Mouse (Mus musculus) megakaryocyte, adult 5-6 weeks (primary cell): ENCODE results near the gene Tpd52l2. TPM values are rescaled to one million over a fixed set of nuclear protein-coding genes. Genes with fewer than 3 reads are reported as not detected.

Experiments
- ATAC-seq: 2 replicates; pipeline ENCODE4 v1.8.0; 2016; ENCODE audit warnings: mild to moderate bottlenecking, inconsistent platforms; ENCODE audit not compliant: poor library complexity, severe bottlenecking
- total RNA-seq, 2 experiments: library from RNA; stranded (forward) in 1 of 2; stranded (reverse) in 1 of 2; fragments of 153-499, 151-499 nt in 1 of 2; fragments of 221-1000, 200-1000 nt in 1 of 2; gene quantifications; 2 replicates each; pipeline versions ENCODE4 v1.2.3 to v1.2.4; 2015 to 2017

The Tpd52l2 gene
- total RNA-seq, 2 experiments from 2014 or later = 37.8 to 102 TPM

- no peak for ATAC-seq
Measured at GRCm38 (mm10) chr2:181485741-181486140, 11.2 kb upstream of the Tpd52l2 start.

- ATAC-seq = no peak
Measured at GRCm38 (mm10) chr2:181487338-181488277, 9.3 kb upstream of the Tpd52l2 start.

DNA sequence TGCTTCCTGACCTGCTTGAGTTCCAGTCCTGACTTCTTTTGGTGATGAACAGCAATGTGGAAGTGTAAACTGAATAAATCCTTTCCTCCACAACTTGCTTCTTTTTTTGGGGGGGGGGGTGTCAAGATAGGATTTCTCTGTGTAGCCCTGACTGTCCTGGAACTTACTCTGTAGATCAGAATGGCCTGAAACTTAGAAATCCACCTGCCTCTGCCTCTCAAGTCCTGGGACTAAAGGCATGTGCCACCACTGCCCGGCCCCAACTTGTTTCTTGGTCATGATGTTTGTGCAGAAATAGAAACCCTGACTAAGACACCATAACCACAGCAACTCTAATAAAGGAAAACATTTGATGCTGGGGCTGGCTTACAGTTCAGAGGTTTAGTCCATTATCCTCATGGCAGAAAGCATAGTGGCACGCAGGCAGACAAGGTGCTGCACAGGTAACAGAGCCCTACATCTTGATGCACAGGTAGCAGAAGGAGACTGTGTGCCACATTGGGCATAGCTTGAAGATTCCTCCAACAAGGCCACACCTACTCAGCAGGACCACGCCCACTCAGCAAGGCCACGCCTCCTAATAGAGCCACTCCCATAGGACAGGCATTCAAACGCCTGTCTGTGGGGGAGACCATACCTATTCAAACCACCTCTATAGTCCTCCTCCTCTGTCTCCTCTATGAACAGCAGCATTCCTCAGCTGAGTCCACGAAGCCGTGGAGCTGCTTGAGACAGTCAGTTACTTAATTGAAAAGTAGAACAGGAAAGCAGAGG, 5.3 kb upstream of the Tpd52l2 start:
- ATAC-seq = peak; percentile 38

GRCm38 (mm10) chr2:181492206-181492605, 4.7 kb upstream of the Tpd52l2 start:
- ATAC-seq = peak; percentile 34

- ATAC-seq = no peak
Measured at GRCm38 (mm10) chr2:181493156-181493927, 3.6 kb upstream of the Tpd52l2 start, which contains the start of gene Abhd16b. Gene Abhd16b (plus strand): TSS chr2:181493206.

DNA sequence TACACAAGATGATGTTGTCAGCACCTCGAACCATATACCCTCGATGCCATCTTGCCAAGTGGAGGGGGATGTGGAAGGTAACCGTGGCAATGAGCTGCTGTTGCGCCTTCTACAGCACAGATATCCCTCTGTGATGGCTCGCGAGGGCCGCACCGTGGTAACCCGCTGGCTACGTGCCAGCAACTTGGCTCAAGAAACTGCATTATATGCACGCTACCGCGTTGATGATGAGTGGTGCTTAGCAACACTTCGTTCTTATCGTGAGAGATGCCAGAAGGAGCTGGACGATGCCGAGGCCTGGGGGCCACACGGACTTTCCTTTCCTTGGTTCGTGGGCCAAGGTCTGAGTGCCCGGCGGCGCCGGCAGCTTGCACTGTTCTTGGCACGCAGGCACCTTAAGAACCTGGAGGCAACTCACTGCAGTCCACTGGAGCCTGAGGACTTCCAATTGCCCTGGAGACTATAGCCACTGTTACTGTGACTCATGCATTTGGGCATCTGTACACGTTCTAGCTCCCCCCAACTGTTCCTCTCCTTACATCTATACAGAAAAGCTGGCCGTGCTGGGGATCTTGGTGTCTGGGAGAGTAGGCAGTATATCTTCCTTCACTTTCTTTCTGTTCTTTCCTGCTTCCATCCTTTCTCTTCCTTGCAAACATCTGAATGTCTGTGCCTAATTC, 2.5 kb upstream of the Tpd52l2 start:
- ATAC-seq = no peak

DNA sequence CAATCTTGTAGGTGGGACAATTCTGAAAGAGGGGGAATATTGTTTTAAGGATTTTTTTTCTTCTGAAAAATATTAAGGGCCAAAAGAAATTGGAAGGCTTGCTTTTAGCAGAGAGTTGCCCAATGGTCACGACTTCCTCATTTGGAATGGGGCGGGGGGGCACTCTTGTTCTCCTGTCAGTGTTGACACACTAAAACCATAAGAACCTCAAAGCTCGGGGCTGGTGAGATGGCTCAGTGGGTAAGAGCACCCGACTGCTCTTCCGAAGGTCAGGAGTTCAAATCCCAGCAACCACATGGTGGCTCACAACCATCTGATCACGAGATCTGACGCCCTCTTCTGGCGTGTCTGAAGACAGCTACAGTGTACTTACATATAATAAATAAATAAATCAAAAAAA, 1.1 kb upstream of the Tpd52l2 start:
- ATAC-seq = peak; percentile 49

DNA sequence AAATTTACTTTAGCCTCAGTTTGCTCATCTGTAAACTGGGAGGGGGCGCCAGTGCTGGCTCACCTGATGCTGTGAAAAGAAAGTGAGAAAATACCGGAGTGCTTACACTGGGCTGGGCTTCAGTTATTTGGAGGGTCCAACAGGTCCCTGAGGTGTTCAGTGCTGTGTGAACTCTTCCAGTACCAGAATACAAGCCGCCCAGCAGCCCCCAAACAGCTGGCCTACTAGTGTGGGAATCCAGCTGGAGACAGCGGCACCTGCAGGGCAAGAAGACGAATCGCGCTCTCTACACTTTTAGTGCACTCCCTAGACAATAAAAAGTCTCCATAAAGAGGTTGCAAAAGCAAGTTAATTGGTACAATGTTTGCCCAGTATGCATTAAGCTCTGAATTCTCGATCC, 661 bp upstream of the Tpd52l2 start:
- peak; percentile 38 for ATAC-seq

DNA sequence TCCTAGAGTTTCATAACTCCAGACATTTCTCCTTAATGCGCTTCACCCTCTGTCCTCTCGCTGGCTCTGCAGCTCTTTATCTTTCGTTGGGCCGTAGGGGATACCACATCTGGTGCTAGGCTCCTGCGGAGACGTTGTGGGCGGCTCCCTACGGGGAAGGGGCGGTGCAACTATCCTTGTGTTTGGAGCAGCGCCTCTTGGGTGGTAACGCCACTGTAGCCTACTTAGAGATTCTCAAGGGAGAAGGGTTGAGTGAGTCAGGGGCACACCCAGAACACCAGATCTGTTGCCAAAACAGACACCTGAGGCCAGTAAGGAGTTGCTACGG, 570 bp downstream of the Tpd52l2 start:
- ATAC-seq = peak; percentile 56

DNA sequence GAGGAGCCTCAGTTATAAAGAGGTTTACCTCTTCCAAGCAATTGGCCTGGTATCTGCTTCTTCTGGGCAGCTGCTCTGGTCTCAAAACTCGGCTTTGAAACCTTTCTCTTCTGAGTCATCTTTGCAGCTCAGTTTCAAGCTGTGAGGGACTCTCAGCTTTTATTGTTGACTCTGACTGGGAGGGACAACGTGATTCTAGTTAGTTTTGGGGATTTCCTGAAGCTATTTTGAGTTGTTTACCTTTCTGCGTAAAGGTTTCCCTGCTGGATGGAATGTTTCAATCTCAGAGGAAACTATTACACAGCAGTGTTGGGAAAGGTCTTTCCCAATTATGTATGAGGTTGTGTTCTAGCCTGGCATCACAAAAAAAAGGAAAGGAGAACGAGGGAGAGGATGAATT, 1.7 kb downstream of the Tpd52l2 start:
- ATAC-seq = no peak

DNA sequence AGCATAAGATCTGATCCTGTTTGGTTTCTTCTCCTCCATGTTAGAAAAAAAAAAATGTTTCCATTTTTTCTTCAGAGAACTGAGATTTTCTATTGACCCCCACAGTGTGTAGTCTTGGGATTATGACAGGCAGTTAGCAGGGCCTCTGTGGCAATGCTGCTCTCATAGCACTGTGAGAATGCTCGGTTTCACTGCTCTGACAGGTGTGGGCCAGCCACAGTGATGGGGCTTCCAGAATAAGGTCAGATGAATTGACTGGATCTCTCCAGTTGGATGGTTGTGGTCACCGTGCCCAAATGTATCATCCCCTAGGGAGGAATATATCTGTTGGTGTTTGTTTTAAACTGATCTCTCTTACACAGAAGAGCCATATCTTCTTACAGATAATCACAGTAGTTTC, 12.2 kb downstream of the Tpd52l2 start:
- no peak for ATAC-seq

GRCm38 (mm10) chr2:181511231-181511630, 14.3 kb downstream of the Tpd52l2 start:
- ATAC-seq = no peak

GRCm38 (mm10) chr2:181519201-181519600, 22.3 kb downstream of the Tpd52l2 start:
- ATAC-seq = no peak

GRCm38 (mm10) chr2:181520118-181520935, 23.4 kb downstream of the Tpd52l2 start, which contains the start of gene Dnajc5:
Gene Dnajc5 (plus strand): TSS chr2:181520485.
- peak; percentile 92 for ATAC-seq

GRCm38 (mm10) chr2:181520936-181521227, 23.9 kb downstream of the Tpd52l2 start:
- ATAC-seq = no peak

DNA sequence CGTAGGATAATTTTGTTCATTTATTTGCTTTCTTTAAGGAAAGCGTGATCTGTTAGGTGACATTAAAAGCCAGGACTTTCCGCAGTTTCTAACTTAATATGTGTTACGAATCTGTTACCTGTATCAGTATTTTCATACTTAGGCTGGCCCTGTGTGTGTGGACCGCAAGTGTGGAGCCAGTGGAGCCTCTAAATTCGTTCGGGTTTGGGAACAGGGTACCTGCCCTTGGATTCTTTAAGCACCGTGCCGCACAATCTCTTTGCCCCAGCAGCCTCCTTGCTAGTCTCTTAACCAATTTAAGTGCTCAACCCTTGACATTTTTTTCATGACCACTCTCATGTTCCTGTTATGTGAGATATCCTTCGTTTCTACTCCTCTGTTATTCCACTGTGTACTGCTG, 24.5 kb downstream of the Tpd52l2 start:
- ATAC-seq = no peak

- peak; percentile 38 for ATAC-seq
Measured at GRCm38 (mm10) chr2:181522811-181523210, 25.9 kb downstream of the Tpd52l2 start.

- no peak for ATAC-seq
Measured at GRCm38 (mm10) chr2:181525526-181525925, 28.6 kb downstream of the Tpd52l2 start.

DNA sequence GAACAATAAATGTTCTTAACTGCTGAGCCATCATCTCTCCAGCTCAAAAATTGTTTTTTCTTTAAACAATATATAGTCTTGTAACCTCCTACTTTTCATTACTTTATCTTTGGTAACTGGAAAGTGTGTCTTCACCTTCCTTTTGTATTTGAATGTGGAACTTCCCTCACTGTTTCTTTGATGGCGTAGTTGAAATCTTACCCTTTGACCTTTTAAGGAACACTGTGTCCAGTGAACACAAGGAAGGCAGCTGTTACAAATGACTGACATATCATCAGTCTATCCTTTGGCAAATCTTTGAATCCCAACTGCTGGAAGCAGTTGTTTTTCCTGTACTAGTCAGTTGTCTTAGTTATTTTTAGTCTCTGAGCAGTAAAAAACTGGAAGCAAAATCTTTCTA, 32.1 kb downstream of the Tpd52l2 start:
- peak; percentile 52 for ATAC-seq

- ATAC-seq = no peak
Measured at GRCm38 (mm10) chr2:181532589-181532988, 35.6 kb downstream of the Tpd52l2 start.
